Mouse (Mus musculus): ENCODE measurements at regions not wholly inside any gene's neighbourhood (a gene's known extent, or its start where the extent isn't known, plus 50 kb on each side); places are given as distances from the start of the nearest gene placed in this dataset.
"Not testable (repeated sequence)": the region's sequence is repeated elsewhere in the genome, so short reads cannot be mapped to it uniquely, and the experiment has no call there.

DNA sequence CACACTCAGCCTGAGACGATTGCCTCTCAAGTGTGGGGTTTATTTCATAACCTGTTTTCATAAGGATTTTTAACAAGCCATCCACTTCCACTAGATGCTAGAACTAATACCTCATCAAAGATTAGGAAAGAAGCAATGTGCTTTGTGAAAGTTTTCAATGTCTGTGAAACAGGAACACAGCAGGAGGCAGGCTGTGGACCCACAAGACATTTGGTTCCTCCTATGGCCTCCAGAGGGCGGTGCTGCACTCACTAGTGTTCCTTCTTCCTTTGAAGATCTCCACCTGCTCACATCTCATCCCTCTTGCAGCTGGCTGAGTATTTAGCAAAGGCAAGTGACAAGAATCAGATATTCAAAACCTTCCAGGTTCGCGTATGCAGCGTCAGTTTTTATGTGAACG, 735.6 kb upstream of the Olfr1507 start:
- not testable (repeated sequence) for TF ChIP-seq CTCF (IDR thresholded peaks at IDR 0.05; ENCODE audit: low read depth, low read length); POLR2A (IDR thresholded peaks at IDR 0.05; ENCODE audit: insufficient read depth, low read length)
